Mouse (Mus musculus): ENCODE data around the gene Zc2hc1b. TPM values are rescaled to one million over a fixed set of nuclear protein-coding genes. Genes with fewer than 3 reads are reported as not detected.

The Zc2hc1b gene
- polyA plus RNA-seq, 1 experiment from 2014 or later = not detected

DNA sequence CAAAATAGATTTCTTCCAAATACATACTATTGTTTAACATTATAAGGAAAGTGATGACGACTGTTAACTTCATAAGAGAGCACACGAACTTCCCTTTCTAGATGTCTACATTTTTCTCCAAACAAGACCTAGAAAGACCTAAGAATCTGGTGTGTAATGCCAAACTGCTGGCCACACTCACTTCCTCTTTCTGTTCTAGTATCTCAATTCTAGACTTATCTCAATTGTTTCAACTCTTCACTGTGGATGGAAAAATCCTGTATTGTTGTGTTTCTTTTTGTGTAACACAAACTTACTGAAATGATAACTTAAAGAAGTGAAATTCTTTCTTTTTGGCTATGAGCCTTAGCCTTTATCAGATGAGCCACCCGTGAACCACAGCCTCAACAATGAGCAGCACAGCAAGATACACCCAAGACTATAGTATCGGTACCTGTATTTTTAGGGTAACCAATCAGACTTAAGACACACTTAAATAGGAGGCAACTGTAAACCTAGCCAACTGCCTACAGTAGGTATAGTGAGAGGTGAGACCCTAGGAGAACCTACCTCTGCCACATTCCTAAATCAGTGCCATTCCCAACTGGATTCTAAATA lies 6.4 kb upstream of the Zc2hc1b start:
- no peak for ATAC-seq
- Histone ChIP-seq H3K36me3 (ENCODE audit: control insufficient read depth, insufficient read depth, low read length) (peaks cover 44% of the 10 kb centered on the region), H3K4me2 (ENCODE audit: low read length) (no peak overlapping the region), H3K4me3 (ENCODE audit: low read depth, low read length) (no peak overlapping the region), H3K9ac (ENCODE audit: low read depth, low read length) (no peak overlapping the region), H3K27me3 (ENCODE audit: control insufficient read depth, insufficient read depth, low read depth, low read length) (no peaks in the 10 kb centered on the region), H3K4me1 (ENCODE audit: control insufficient read depth, insufficient read depth, low read length) (no peaks in the 10 kb centered on the region), H3K9me3 (replicated peaks; ENCODE audit: control insufficient read depth, low read length, poor library complexity, severe bottlenecking) (no peaks in the 10 kb centered on the region), H3K27ac (ENCODE audit: low read length) (no peak overlapping the region)
- 95% methylated on average over 4 of the region's 4 CpGs for WGBS

DNA sequence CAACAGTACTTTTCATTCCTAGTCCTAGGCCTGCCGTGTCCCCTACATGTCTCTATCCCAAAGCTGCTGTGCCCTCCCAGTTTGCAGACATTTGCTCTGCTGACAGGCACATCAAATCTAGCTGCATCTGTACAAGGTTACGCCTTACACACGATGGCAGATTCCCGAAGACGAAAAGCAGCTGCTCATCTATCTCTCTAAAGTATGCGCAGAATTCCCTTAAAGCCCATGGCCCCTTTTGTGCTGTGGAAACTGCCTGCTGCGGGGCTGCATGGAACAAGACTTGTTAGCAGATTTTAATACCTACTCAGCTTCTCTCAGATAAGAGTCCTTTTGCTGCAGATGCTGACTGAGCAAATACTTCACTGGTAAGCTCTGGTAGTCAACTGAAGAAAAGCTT lies 2.4 kb upstream of the Zc2hc1b start:
- WGBS = 90% methylated on average over 7 of the region's 7 CpGs

DNA sequence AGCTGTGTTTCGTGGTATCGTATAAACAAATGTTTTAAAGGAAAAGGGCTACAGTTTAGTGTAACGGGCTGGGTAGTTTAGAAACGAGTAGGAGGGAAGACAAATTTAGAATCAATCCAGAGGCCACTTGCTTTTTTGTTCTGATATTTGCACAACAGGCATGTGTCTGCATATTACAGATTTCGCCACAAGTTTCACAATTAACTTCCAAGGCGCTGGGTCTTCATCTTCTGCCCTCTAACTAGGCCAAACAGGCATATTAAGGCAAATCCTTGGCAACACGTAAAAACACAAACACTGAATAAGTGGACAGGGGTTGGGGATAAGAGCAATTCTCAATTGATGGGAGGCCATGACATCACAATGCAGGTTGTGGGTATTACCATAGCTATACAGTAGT lies 2.0 kb downstream of the Zc2hc1b start:
- Histone ChIP-seq H3K4me2 (ENCODE audit: low read length) (no peak overlapping the region), H3K4me1 (ENCODE audit: control insufficient read depth, insufficient read depth, low read length) (no peaks in the 10 kb centered on the region), H3K36me3 (ENCODE audit: control insufficient read depth, insufficient read depth, low read length) (peaks cover 36% of the 10 kb centered on the region), H3K4me3 (ENCODE audit: low read depth, low read length) (no peak overlapping the region), H3K27me3 (ENCODE audit: control insufficient read depth, insufficient read depth, low read depth, low read length) (no peaks in the 10 kb centered on the region), H3K9ac (ENCODE audit: low read depth, low read length) (no peak overlapping the region), H3K9me3 (replicated peaks; ENCODE audit: control insufficient read depth, low read length, poor library complexity, severe bottlenecking) (no peaks in the 10 kb centered on the region), H3K27ac (ENCODE audit: low read length) (no peak overlapping the region)
- WGBS = 93% methylated on average over 7 of the region's 7 CpGs
- ATAC-seq = no peak

More for the DNA sequence above, 2.4 kb upstream of the Zc2hc1b start:
- no peak for ATAC-seq
- Histone ChIP-seq H3K36me3 (ENCODE audit: control insufficient read depth, insufficient read depth, low read length) (peaks cover 49% of the 10 kb centered on the region), H3K4me3 (ENCODE audit: low read depth, low read length) (no peak overlapping the region), H3K4me1 (ENCODE audit: control insufficient read depth, insufficient read depth, low read length) (no peaks in the 10 kb centered on the region), H3K27ac (ENCODE audit: low read length) (no peak overlapping the region), H3K9me3 (replicated peaks; ENCODE audit: control insufficient read depth, low read length, poor library complexity, severe bottlenecking) (no peaks in the 10 kb centered on the region), H3K4me2 (ENCODE audit: low read length) (no peak overlapping the region), H3K9ac (ENCODE audit: low read depth, low read length) (no peak overlapping the region), H3K27me3 (ENCODE audit: control insufficient read depth, insufficient read depth, low read depth, low read length) (no peaks in the 10 kb centered on the region)

DNA sequence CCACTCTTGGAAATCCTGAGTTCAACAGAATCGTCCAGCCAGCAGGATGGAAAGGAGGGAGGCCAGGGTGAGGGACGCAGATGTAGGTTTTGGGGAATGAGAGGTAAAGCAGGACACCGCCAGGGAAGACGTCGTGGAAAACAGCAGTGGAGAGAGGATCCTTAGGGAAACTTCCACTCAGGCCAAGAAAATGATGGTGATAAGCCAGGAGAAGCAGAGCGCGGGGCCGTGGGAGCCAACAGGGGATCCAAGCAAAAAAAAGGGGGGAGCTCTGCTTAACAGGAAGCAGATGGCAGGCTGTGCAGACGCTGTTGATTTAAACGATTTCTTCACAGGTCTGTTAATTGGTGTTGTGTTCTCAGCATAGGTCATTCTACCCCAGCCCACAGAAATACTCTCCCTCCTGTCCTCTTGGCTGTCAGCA lies 5.0 kb downstream of the Zc2hc1b start:
- Histone ChIP-seq H3K27ac (ENCODE audit: low read length) (no peak overlapping the region), H3K9ac (ENCODE audit: low read depth, low read length) (no peak overlapping the region), H3K4me2 (ENCODE audit: low read length) (no peak overlapping the region), H3K27me3 (ENCODE audit: control insufficient read depth, insufficient read depth, low read depth, low read length) (no peaks in the 10 kb centered on the region), H3K9me3 (replicated peaks; ENCODE audit: control insufficient read depth, low read length, poor library complexity, severe bottlenecking) (no peaks in the 10 kb centered on the region), H3K4me1 (ENCODE audit: control insufficient read depth, insufficient read depth, low read length) (no peaks in the 10 kb centered on the region), H3K4me3 (ENCODE audit: low read depth, low read length) (no peak overlapping the region), H3K36me3 (ENCODE audit: control insufficient read depth, insufficient read depth, low read length) (peaks cover 10% of the 10 kb centered on the region)
- 71% methylated on average over 10 of the region's 10 CpGs for WGBS
- no peak for ATAC-seq

DNA sequence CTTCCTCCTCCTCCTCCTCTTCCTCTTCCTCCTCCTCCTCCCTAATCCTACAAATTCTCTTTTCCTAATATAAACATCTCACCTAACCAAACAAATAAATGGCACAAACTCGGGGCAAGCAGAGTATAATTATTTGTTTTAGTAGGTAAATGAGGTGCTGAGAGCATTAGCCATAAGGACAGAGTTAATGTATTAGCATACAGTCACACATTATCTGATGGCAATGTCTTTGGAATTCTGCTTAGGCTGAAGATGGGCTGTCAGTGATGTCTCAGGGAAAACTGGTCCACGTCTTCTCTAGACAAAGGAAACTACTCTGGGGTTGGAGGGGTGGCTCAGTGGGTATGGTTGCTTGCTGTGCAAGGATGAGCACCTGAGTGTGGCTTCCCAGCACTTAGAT lies 6.4 kb downstream of the Zc2hc1b start:
- Histone ChIP-seq H3K9me3 (replicated peaks; ENCODE audit: control insufficient read depth, low read length, poor library complexity, severe bottlenecking) (no peaks in the 10 kb centered on the region), H3K9ac (ENCODE audit: low read depth, low read length) (no peak overlapping the region), H3K4me2 (ENCODE audit: low read length) (no peak overlapping the region), H3K27me3 (ENCODE audit: control insufficient read depth, insufficient read depth, low read depth, low read length) (no peaks in the 10 kb centered on the region), H3K36me3 (ENCODE audit: control insufficient read depth, insufficient read depth, low read length) (no peaks in the 10 kb centered on the region), H3K4me3 (ENCODE audit: low read depth, low read length) (no peak overlapping the region), H3K4me1 (ENCODE audit: control insufficient read depth, insufficient read depth, low read length) (no peaks in the 10 kb centered on the region), H3K27ac (ENCODE audit: low read length) (no peak overlapping the region)
- no peak for ATAC-seq
- 70% methylated on average over 2 of the region's 2 CpGs for WGBS

DNA sequence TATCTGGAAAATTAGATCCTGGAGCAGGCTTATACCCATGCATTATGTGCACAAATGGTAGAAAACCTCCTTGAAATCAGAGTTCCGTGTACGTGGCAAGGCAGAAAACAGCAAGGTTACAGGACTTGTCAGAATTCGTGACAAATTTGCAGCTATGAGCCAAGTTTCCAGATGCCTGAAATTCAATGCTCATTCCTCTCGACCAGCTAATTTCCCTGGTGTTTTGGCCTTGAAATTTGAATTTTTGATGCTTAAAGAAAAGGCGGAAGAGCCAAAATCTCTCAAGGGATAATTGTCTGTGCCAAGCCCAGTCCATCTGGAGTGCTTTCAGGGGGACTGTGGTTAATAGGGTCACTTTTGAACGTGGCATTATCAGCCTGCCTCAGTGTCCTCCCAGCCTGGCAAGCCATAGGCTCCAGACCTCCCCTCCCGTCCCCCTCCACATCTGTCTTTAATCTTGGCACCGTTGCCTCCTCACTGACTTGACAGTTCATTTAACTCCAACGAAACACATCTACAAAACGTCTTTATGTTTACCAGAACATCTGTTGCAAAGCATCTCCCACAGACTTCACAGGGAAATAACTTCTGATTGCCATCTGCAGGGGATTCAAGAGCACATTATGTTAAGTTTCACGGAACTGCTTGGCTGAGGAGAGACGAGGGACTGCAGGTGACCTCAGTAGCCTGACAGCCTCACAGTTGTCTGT lies 6.9 kb downstream of the Zc2hc1b start:
- 0 out of 2 replicates have a peak, but pooled peaks have one; percentile 48 for ATAC-seq
- Histone ChIP-seq H3K4me3 (ENCODE audit: low read depth, low read length) (no peak overlapping the region), H3K4me2 (ENCODE audit: low read length) (no peak overlapping the region), H3K9me3 (replicated peaks; ENCODE audit: control insufficient read depth, low read length, poor library complexity, severe bottlenecking) (no peaks in the 10 kb centered on the region), H3K27ac (ENCODE audit: low read length) (no peak overlapping the region), H3K27me3 (ENCODE audit: control insufficient read depth, insufficient read depth, low read depth, low read length) (no peaks in the 10 kb centered on the region), H3K4me1 (ENCODE audit: control insufficient read depth, insufficient read depth, low read length) (no peaks in the 10 kb centered on the region), H3K36me3 (ENCODE audit: control insufficient read depth, insufficient read depth, low read length) (no peaks in the 10 kb centered on the region), H3K9ac (ENCODE audit: low read depth, low read length) (no peak overlapping the region)
- WGBS = 39% methylated on average over 12 of the region's 12 CpGs

DNA sequence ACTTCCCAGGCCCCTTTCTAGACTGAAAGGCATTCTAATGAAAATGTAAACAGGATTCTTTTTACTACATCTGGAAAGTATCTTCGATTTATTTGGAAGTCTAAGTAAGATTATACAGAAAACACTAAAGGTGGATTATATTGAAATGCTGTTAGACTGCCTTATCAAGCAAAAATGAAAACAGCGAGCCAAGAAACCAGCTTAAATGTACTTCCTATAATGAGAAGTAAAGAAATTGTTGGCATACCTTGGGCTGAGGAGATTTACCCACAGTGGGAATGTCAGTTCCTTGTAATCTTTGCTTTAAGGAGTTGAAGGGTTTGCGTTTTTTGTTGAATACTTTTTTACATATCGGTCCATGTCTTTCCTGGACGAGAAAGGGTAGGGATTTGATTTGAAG lies 9.4 kb downstream of the Zc2hc1b start:
- H3K4me3 ChIP-seq (ENCODE audit: low read depth, low read length) = no peak overlapping the region
- 82% methylated on average over 5 of the region's 5 CpGs for WGBS
- no peaks in the 10 kb centered on the region for H3K4me1 ChIP-seq (ENCODE audit: control insufficient read depth, insufficient read depth, low read length)
- H3K9me3 ChIP-seq (replicated peaks; ENCODE audit: control insufficient read depth, low read length, poor library complexity, severe bottlenecking) = 0 out of 2 replicates have a peak, but pooled peaks cover 3% of the 10 kb centered on the region
- no peak overlapping the region for H3K9ac ChIP-seq (ENCODE audit: low read depth, low read length)
- no peak overlapping the region for H3K4me2 ChIP-seq (ENCODE audit: low read length)
- ATAC-seq = no peak
- H3K27ac ChIP-seq (ENCODE audit: low read length) = no peak overlapping the region
- H3K36me3 ChIP-seq (ENCODE audit: control insufficient read depth, insufficient read depth, low read length) = no peaks in the 10 kb centered on the region
- no peaks in the 10 kb centered on the region for H3K27me3 ChIP-seq (ENCODE audit: control insufficient read depth, insufficient read depth, low read depth, low read length)

DNA sequence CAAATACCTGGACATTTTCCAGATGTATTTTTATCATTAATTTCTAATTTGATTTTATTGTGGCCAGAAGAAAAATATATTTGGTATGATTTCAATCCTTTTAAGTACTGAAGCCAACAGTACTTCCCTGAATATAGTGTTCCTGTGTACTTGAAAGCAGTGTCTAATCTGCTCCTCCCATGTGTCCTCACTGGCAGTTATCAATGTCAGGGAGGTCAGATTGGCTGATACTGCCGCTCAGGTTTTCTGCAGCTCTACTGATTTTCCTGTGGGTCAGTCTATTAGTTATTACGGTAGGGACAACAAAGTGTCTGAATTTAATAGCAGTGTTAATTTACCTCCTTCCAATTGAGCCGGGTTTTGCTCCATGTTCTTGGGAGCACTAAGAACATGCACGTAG lies 15.8 kb downstream of the Zc2hc1b start:
- no peak overlapping the region for H3K9ac ChIP-seq (ENCODE audit: low read depth, low read length)
- WGBS = 81% methylated on average over 4 of the region's 4 CpGs
- H3K4me2 ChIP-seq (ENCODE audit: low read length) = no peak overlapping the region
- H3K36me3 ChIP-seq (ENCODE audit: control insufficient read depth, insufficient read depth, low read length) = no peaks in the 10 kb centered on the region
- H3K4me3 ChIP-seq (ENCODE audit: low read depth, low read length) = no peak overlapping the region
- no peaks in the 10 kb centered on the region for H3K4me1 ChIP-seq (ENCODE audit: control insufficient read depth, insufficient read depth, low read length)
- no peak for ATAC-seq
- H3K9me3 ChIP-seq (replicated peaks; ENCODE audit: control insufficient read depth, low read length, poor library complexity, severe bottlenecking) = 0 out of 2 replicates have a peak, but pooled peaks cover 3% of the 10 kb centered on the region
- H3K27me3 ChIP-seq (ENCODE audit: control insufficient read depth, insufficient read depth, low read depth, low read length) = no peaks in the 10 kb centered on the region
- no peak overlapping the region for H3K27ac ChIP-seq (ENCODE audit: low read length)

DNA sequence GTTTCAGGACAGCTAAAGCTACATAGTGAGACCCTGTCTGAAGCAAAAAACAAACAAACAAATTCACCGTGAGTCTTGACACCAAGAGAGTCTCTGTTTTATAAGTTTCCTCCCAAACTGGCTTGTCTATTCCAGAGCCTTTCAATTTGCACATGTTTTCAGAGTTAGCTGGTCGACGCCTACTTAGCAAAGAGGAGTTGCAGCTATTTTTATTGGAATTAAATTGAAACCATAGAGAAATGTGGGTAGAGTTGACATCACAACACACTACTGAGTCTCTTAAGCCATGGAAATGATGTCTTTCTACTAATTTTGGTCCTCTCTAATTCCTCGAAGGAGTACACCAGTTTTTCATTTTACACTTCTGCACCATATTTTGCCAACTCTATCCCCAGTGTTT lies 16.9 kb downstream of the Zc2hc1b start:
- Histone ChIP-seq H3K27ac (ENCODE audit: low read length) (no peak overlapping the region), H3K9ac (ENCODE audit: low read depth, low read length) (no peak overlapping the region), H3K36me3 (ENCODE audit: control insufficient read depth, insufficient read depth, low read length) (no peaks in the 10 kb centered on the region), H3K4me3 (ENCODE audit: low read depth, low read length) (no peak overlapping the region), H3K4me1 (ENCODE audit: control insufficient read depth, insufficient read depth, low read length) (no peaks in the 10 kb centered on the region), H3K4me2 (ENCODE audit: low read length) (no peak overlapping the region), H3K27me3 (ENCODE audit: control insufficient read depth, insufficient read depth, low read depth, low read length) (no peaks in the 10 kb centered on the region), H3K9me3 (replicated peaks; ENCODE audit: control insufficient read depth, low read length, poor library complexity, severe bottlenecking) (0 out of 2 replicates have a peak, but pooled peaks cover 3% of the 10 kb centered on the region)
- WGBS = 94% methylated on average over 4 of the region's 4 CpGs
- ATAC-seq = no peak

Data from midbrain, embryonic 16.5 days (tissue).